Mouse (Mus musculus) heart, embryonic 10.5 days (tissue): Measurements from ENCODE around the gene Pyroxd2. TPM values are rescaled to one million over a fixed set of nuclear protein-coding genes. Genes with fewer than 3 reads are reported as not detected.
"Not testable (repeated sequence)": the region's sequence is repeated elsewhere in the genome, so short reads cannot be mapped to it uniquely, and the experiment has no call there.

Source experiments
- DNase-seq: peaks from one replicate; pipeline ENCODE4 v3.0.0-alpha.2; 2017; ENCODE audit warnings: low spot score
- H3K27ac ChIP-seq: fragments of 300-500 bp; sonication (generic); 2 replicates; pipeline ENCODE4 v1.5.1; 2016; ENCODE audit warnings: mild to moderate bottlenecking
- H3K27me3 ChIP-seq: fragments of 300-500 bp; sonication (generic); 2 replicates; pipeline ENCODE4 v1.6.1; 2016; ENCODE audit warnings: mild to moderate bottlenecking; ENCODE audit not compliant: poor library complexity, insufficient read depth, severe bottlenecking
- H3K36me3 ChIP-seq: fragments of 300-500 bp; sonication (generic); 2 replicates; pipeline ENCODE4 v1.6.1; 2016; ENCODE audit warnings: mild to moderate bottlenecking, moderate library complexity
- H3K4me1 ChIP-seq: fragments of 300-500 bp; sonication (generic); 2 replicates; pipeline ENCODE4 v1.6.1; 2016; ENCODE audit warnings: mild to moderate bottlenecking
- H3K4me3 ChIP-seq: fragments of 300-500 bp; sonication (generic); 2 replicates; pipeline ENCODE4 v1.5.1; 2016; ENCODE audit warnings: mild to moderate bottlenecking, moderate library complexity
- H3K9me3 ChIP-seq: fragments of 300-500 bp; sonication (generic); 2 replicates; pipeline ENCODE4 v1.6.1; 2016; ENCODE audit warnings: mild to moderate bottlenecking, moderate library complexity
- WGBS: fragments of 180-500 bp; shearing (Covaris S2); methylation state at CpG from one replicate; pipeline ENCODE4 v1.1.7; 2016; 5-methylcytosine and 5-hydroxymethylcytosine counted together
- polyA plus RNA-seq: library from polyadenylated mRNA; unstranded; fragments of >200 nt; fragmentation: Nextera tagmentation; extraction: Ambion mirVana; gene quantifications from 2 replicates; pipeline ENCODE4 v1.2.1, GENCODE M21; 2016

Gene Pyroxd2
- polyA plus RNA-seq, 1 experiment from 2014 or later = 1.5 TPM

GRCm38 (mm10) chr19:42716507-42716906, 36.1 kb downstream of the Pyroxd2 start:
- no peaks in the 10 kb centered on the region for H3K9me3 ChIP-seq
- H3K36me3 ChIP-seq = no peaks in the 10 kb centered on the region
- no peak overlapping the region for H3K27ac ChIP-seq
- peaks cover 21% of the 10 kb centered on the region for H3K27me3 ChIP-seq
- no peak for DNase-seq
- peaks cover 6% of the 10 kb centered on the region; the same call in 1 of the 2 replicates for H3K4me1 ChIP-seq
- H3K4me3 ChIP-seq = no peak overlapping the region
- 70% methylated on average over 7 of the region's 7 CpGs for WGBS

- Histone ChIP-seq H3K4me1 (peaks cover 8% of the 10 kb centered on the region; the same call in 1 of the 2 replicates), H3K36me3 (no peaks in the 10 kb centered on the region), H3K27me3 (peaks cover 5% of the 10 kb centered on the region; the same call in 1 of the 2 replicates), H3K27ac (no peak overlapping the region), H3K9me3 (no peaks in the 10 kb centered on the region), H3K4me3 (no peak overlapping the region)
- WGBS = 81% methylated on average over 9 of the region's 9 CpGs
- DNase-seq = no peak
Observed at GRCm38 (mm10) chr19:42713770-42714169, 38.8 kb downstream of the Pyroxd2 start.

GRCm38 (mm10) chr19:42699426-42699825, 53.1 kb downstream of the Pyroxd2 start:
- Histone ChIP-seq H3K36me3 (no peaks in the 10 kb centered on the region), H3K27me3 (no peaks in the 10 kb centered on the region), H3K4me1 (peaks cover 10% of the 10 kb centered on the region), H3K27ac (no peak overlapping the region), H3K4me3 (no peak overlapping the region), H3K9me3 (no peaks in the 10 kb centered on the region)
- DNase-seq = no peak
- WGBS = 79% methylated on average over 10 of the region's 10 CpGs

- peak overlapping the region; percentile 30; the same call in 1 of the 2 replicates for H3K27ac ChIP-seq
- 62% methylated on average over 2 of the region's 2 CpGs for WGBS
- no peaks in the 10 kb centered on the region for H3K9me3 ChIP-seq
- no peaks in the 10 kb centered on the region for H3K27me3 ChIP-seq
- H3K4me1 ChIP-seq = peaks cover 10% of the 10 kb centered on the region
- no peak overlapping the region for H3K4me3 ChIP-seq
- no peaks in the 10 kb centered on the region for H3K36me3 ChIP-seq
- DNase-seq = no peak
Observed at GRCm38 (mm10) chr19:42698576-42698975, 54.0 kb downstream of the Pyroxd2 start.

- 74% methylated on average over 6 of the region's 6 CpGs for WGBS
- Histone ChIP-seq H3K27me3 (no peaks in the 10 kb centered on the region), H3K4me1 (peaks cover 7% of the 10 kb centered on the region), H3K36me3 (no peaks in the 10 kb centered on the region), H3K27ac (no peak overlapping the region), H3K9me3 (no peaks in the 10 kb centered on the region), H3K4me3 (no peak overlapping the region)
- DNase-seq = no peak
Observed at GRCm38 (mm10) chr19:42697336-42697735, 55.2 kb downstream of the Pyroxd2 start.

GRCm38 (mm10) chr19:42690256-42690655, 62.3 kb downstream of the Pyroxd2 start:
- H3K9me3 ChIP-seq = no peaks in the 10 kb centered on the region
- H3K27ac ChIP-seq = no peak overlapping the region
- H3K27me3 ChIP-seq = peaks cover 4% of the 10 kb centered on the region; the same call in 1 of the 2 replicates
- 96% methylated on average over 1 of the region's 1 CpGs for WGBS
- 0 out of 2 replicates have a peak, but pooled peaks cover 4% of the 10 kb centered on the region for H3K4me1 ChIP-seq
- DNase-seq = no peak
- H3K36me3 ChIP-seq = no peaks in the 10 kb centered on the region
- no peak overlapping the region for H3K4me3 ChIP-seq

GRCm38 (mm10) chr19:42689786-42690185, 62.8 kb downstream of the Pyroxd2 start:
- WGBS = 73% methylated on average over 4 of the region's 4 CpGs
- no peaks in the 10 kb centered on the region for H3K9me3 ChIP-seq
- no peak overlapping the region for H3K4me3 ChIP-seq
- DNase-seq = no peak
- peaks cover 4% of the 10 kb centered on the region; the same call in 1 of the 2 replicates for H3K27me3 ChIP-seq
- H3K4me1 ChIP-seq = 0 out of 2 replicates have a peak, but pooled peaks cover 4% of the 10 kb centered on the region
- H3K36me3 ChIP-seq = no peaks in the 10 kb centered on the region
- no peak overlapping the region for H3K27ac ChIP-seq

GRCm38 (mm10) chr19:42689321-42689720, 63.3 kb downstream of the Pyroxd2 start:
- WGBS = 73% methylated on average over 11 of the region's 11 CpGs
- Histone ChIP-seq H3K36me3 (no peaks in the 10 kb centered on the region), H3K4me1 (0 out of 2 replicates have a peak, but pooled peaks cover 4% of the 10 kb centered on the region), H3K9me3 (no peaks in the 10 kb centered on the region), H3K27ac (no peak overlapping the region), H3K4me3 (no peak overlapping the region), H3K27me3 (peaks cover 4% of the 10 kb centered on the region; the same call in 1 of the 2 replicates)
- DNase-seq = no peak

GRCm38 (mm10) chr19:42682776-42683175, 69.8 kb downstream of the Pyroxd2 start:
- not testable (repeated sequence) for H3K9me3 ChIP-seq, H3K36me3 ChIP-seq, H3K4me1 ChIP-seq, H3K27ac ChIP-seq, H3K4me3 ChIP-seq, H3K27me3 ChIP-seq, DNase-seq
- 72% methylated on average over 2 of the region's 2 CpGs for WGBS

- 61% methylated on average over 10 of the region's 10 CpGs for WGBS
- Histone ChIP-seq H3K4me3 (no peak overlapping the region), H3K36me3 (no peaks in the 10 kb centered on the region), H3K27me3 (no peaks in the 10 kb centered on the region), H3K4me1 (peaks cover 21% of the 10 kb centered on the region), H3K27ac (no peak overlapping the region), H3K9me3 (no peaks in the 10 kb centered on the region)
- no peak for DNase-seq
Observed at GRCm38 (mm10) chr19:42678191-42678590, 74.4 kb downstream of the Pyroxd2 start.

GRCm38 (mm10) chr19:42677452-42677851, 75.1 kb downstream of the Pyroxd2 start:
- no peak overlapping the region for H3K27ac ChIP-seq
- no peak for DNase-seq
- H3K4me3 ChIP-seq = no peak overlapping the region
- no peaks in the 10 kb centered on the region for H3K36me3 ChIP-seq
- peaks cover 3% of the 10 kb centered on the region; the same call in 1 of the 2 replicates for H3K27me3 ChIP-seq
- peaks cover 24% of the 10 kb centered on the region for H3K4me1 ChIP-seq
- WGBS = 87% methylated on average over 3 of the region's 3 CpGs
- H3K9me3 ChIP-seq = no peaks in the 10 kb centered on the region

GRCm38 (mm10) chr19:42676931-42677330, 75.6 kb downstream of the Pyroxd2 start:
- Histone ChIP-seq H3K27ac (no peak overlapping the region), H3K27me3 (peaks cover 6% of the 10 kb centered on the region; the same call in 1 of the 2 replicates), H3K4me3 (no peak overlapping the region), H3K9me3 (no peaks in the 10 kb centered on the region), H3K36me3 (no peaks in the 10 kb centered on the region), H3K4me1 (peaks cover 24% of the 10 kb centered on the region)
- 81% methylated on average over 3 of the region's 3 CpGs for WGBS
- DNase-seq = no peak
